Mouse (Mus musculus) embryonic facial prominence, embryonic 14.5 days (tissue): ENCODE measurements at regions not wholly inside any gene's neighbourhood (a gene's known extent, or its start where the extent isn't known, plus 50 kb on each side); places are given as distances from the start of the nearest gene placed in this dataset.

Experiments used
- ATAC-seq: fragments of 200-750 bp; cut with Nextera tagmentation; 2 replicates; pipeline ENCODE4 v1.8.0; 2017; ENCODE audit warnings: low read depth, moderate number of reproducible peaks, moderate TSS enrichment
- DNase-seq: peaks from one replicate; pipeline ENCODE4 v3.0.0-alpha.2; 2015; ENCODE audit warnings: low spot score
- H3K27ac ChIP-seq: fragments of 300-500 bp; sonication (generic); replicated peaks from 2 replicates; pipeline ENCODE4 v1.5.1; 2014; ENCODE audit warnings: low read depth, mild to moderate bottlenecking, low read length, moderate library complexity
- H3K27me3 ChIP-seq: fragments of 300-500 bp; sonication (generic); replicated peaks from 2 replicates; pipeline ENCODE4 v1.6.1; 2014; ENCODE audit warnings: low read length; ENCODE audit not compliant: control insufficient read depth, insufficient read depth
- H3K36me3 ChIP-seq: fragments of 300-500 bp; sonication (generic); 2 replicates; pipeline ENCODE4 v1.6.1; 2014; ENCODE audit warnings: low read length, mixed read lengths; ENCODE audit not compliant: control insufficient read depth, insufficient read depth
- H3K4me1 ChIP-seq: fragments of 300-500 bp; sonication (generic); 2 replicates; pipeline ENCODE4 v1.6.1; 2014; ENCODE audit warnings: antibody characterized with exemption, low read length; ENCODE audit not compliant: control insufficient read depth, insufficient read depth
- H3K4me2 ChIP-seq: fragments of 300-500 bp; sonication (generic); 2 replicates; pipeline ENCODE4 v1.6.1; 2014; ENCODE audit warnings: low read depth, mild to moderate bottlenecking, low read length, moderate library complexity, mixed read lengths
- H3K4me3 ChIP-seq: fragments of 300-500 bp; sonication (generic); 2 replicates; pipeline ENCODE4 v1.5.1; 2014; ENCODE audit warnings: low read depth, mild to moderate bottlenecking, low read length
- H3K9ac ChIP-seq: fragments of 300-500 bp; sonication (generic); 2 replicates; pipeline ENCODE4 v1.6.1; 2014; ENCODE audit warnings: low read depth, mild to moderate bottlenecking, low read length, moderate library complexity, mixed read lengths
- H3K9me3 ChIP-seq: fragments of 300-500 bp; sonication (generic); 2 replicates; pipeline ENCODE4 v1.6.1; 2016; ENCODE audit warnings: low read length; ENCODE audit not compliant: control insufficient read depth
- WGBS: fragments of 180-500 bp; shearing (Covaris S2); extraction: QIAGEN DNeasy Blood & Tissue Kit; methylation state at CpG from one replicate; pipeline ENCODE4 v1.1.7; 2014; 5-methylcytosine and 5-hydroxymethylcytosine counted together

GRCm38 (mm10) chr1:186508358-186508757 lies 197.4 kb downstream of the Tgfb2 start:
- no peaks in the 10 kb centered on the region for H3K27me3 ChIP-seq
- peaks cover 10% of the 10 kb centered on the region for H3K4me1 ChIP-seq
- ATAC-seq (no peak), DNase-seq (no peak)
- H3K36me3 ChIP-seq: no peaks in the 10 kb centered on the region
- peak overlapping the region; percentile 52; the same call in 1 of the 2 replicates for H3K27ac ChIP-seq
- H3K9me3 ChIP-seq: no peaks in the 10 kb centered on the region
- no peak overlapping the region for H3K9ac ChIP-seq
- no peak overlapping the region for H3K4me2 ChIP-seq
- no peak overlapping the region for H3K4me3 ChIP-seq
- 27% methylated on average over 7 of the region's 7 CpGs for WGBS

GRCm38 (mm10) chr1:186507956-186508355 lies 197.8 kb downstream of the Tgfb2 start:
- no peaks in the 10 kb centered on the region for H3K36me3 ChIP-seq
- WGBS: 45% methylated on average over 8 of the region's 8 CpGs
- no peaks in the 10 kb centered on the region for H3K27me3 ChIP-seq
- peaks cover 10% of the 10 kb centered on the region for H3K4me1 ChIP-seq
- ATAC-seq (no peak), DNase-seq (no peak)
- H3K9me3 ChIP-seq: no peaks in the 10 kb centered on the region
- no peak overlapping the region for H3K4me2 ChIP-seq
- no peak overlapping the region for H3K4me3 ChIP-seq
- no peak overlapping the region for H3K9ac ChIP-seq
- H3K27ac ChIP-seq: no peak overlapping the region

- ATAC-seq: 0 out of 2 replicates have a peak, but pooled peaks have one; percentile 18
- H3K4me1 ChIP-seq: peaks cover 10% of the 10 kb centered on the region
- DNase-seq: no peak
These were observed 199.3 kb downstream of the Tgfb2 start for GRCm38 (mm10) chr1:186506517-186506916.

GRCm38 (mm10) chr1:186505912-186506311 lies 199.9 kb downstream of the Tgfb2 start:
- no peak for DNase-seq
- no peaks in the 10 kb centered on the region for H3K36me3 ChIP-seq
- H3K9ac ChIP-seq: no peak overlapping the region
- no peak overlapping the region for H3K4me3 ChIP-seq
- ATAC-seq: no peak
- no peaks in the 10 kb centered on the region for H3K27me3 ChIP-seq
- H3K27ac ChIP-seq: no peak overlapping the region
- no peaks in the 10 kb centered on the region for H3K9me3 ChIP-seq
- no peak overlapping the region for H3K4me2 ChIP-seq
- 80% methylated on average over 1 of the region's 1 CpGs for WGBS
- peaks cover 10% of the 10 kb centered on the region for H3K4me1 ChIP-seq

More at GRCm38 (mm10) chr1:186506517-186506916, 199.3 kb downstream of the Tgfb2 start:
- Histone ChIP-seq H3K9me3 (no peaks in the 10 kb centered on the region), H3K4me2 (no peak overlapping the region), H3K9ac (no peak overlapping the region), H3K4me3 (no peak overlapping the region), H3K36me3 (no peaks in the 10 kb centered on the region), H3K27me3 (no peaks in the 10 kb centered on the region), H3K27ac (no peak overlapping the region)
- WGBS: 63% methylated on average over 7 of the region's 7 CpGs

GRCm38 (mm10) chr1:186505051-186505711 lies 200.6 kb downstream of the Tgfb2 start:
- WGBS: 73% methylated on average over 6 of the region's 6 CpGs
- H3K4me3 ChIP-seq: no peak overlapping the region
- H3K27ac ChIP-seq: no peak overlapping the region
- DNase-seq (no peak), ATAC-seq (no peak)
- H3K4me2 ChIP-seq: no peak overlapping the region
- H3K4me1 ChIP-seq: peaks cover 10% of the 10 kb centered on the region
- no peaks in the 10 kb centered on the region for H3K9me3 ChIP-seq
- no peaks in the 10 kb centered on the region for H3K36me3 ChIP-seq
- H3K27me3 ChIP-seq: no peaks in the 10 kb centered on the region
- H3K9ac ChIP-seq: no peak overlapping the region

- no peaks in the 10 kb centered on the region for H3K27me3 ChIP-seq
- no peak for DNase-seq
- WGBS: 69% methylated on average over 1 of the region's 1 CpGs
- H3K9ac ChIP-seq: no peak overlapping the region
- no peaks in the 10 kb centered on the region for H3K9me3 ChIP-seq
- H3K4me2 ChIP-seq: no peak overlapping the region
- H3K27ac ChIP-seq: no peak overlapping the region
- H3K4me3 ChIP-seq: no peak overlapping the region
- no peaks in the 10 kb centered on the region; the same call in 1 of the 2 replicates for H3K4me1 ChIP-seq
- no peak for ATAC-seq
- H3K36me3 ChIP-seq: no peaks in the 10 kb centered on the region
These were observed 204.1 kb downstream of the Tgfb2 start for GRCm38 (mm10) chr1:186501726-186502125.

GRCm38 (mm10) chr1:186497872-186498271 lies 207.9 kb downstream of the Tgfb2 start:
- no peak for DNase-seq
- Histone ChIP-seq H3K4me3 (no peak overlapping the region), H3K4me1 (no peaks in the 10 kb centered on the region), H3K9ac (no peak overlapping the region), H3K27me3 (no peaks in the 10 kb centered on the region), H3K4me2 (no peak overlapping the region), H3K36me3 (no peaks in the 10 kb centered on the region), H3K9me3 (no peaks in the 10 kb centered on the region), H3K27ac (no peak overlapping the region)
- 52% methylated on average over 1 of the region's 1 CpGs for WGBS
- ATAC-seq: no peak

GRCm38 (mm10) chr1:186497333-186497732 lies 208.5 kb downstream of the Tgfb2 start:
- Histone ChIP-seq H3K4me2 (no peak overlapping the region), H3K4me3 (no peak overlapping the region), H3K9me3 (no peaks in the 10 kb centered on the region), H3K36me3 (no peaks in the 10 kb centered on the region), H3K9ac (no peak overlapping the region), H3K27me3 (no peaks in the 10 kb centered on the region), H3K27ac (no peak overlapping the region), H3K4me1 (no peaks in the 10 kb centered on the region)
- ATAC-seq (no peak), DNase-seq (no peak)
- 82% methylated on average over 2 of the region's 2 CpGs for WGBS

GRCm38 (mm10) chr1:186494411-186494783 lies 211.4 kb downstream of the Tgfb2 start:
- ATAC-seq: peak; percentile 72; the same call in 1 of the 2 replicates
- no peaks in the 10 kb centered on the region for H3K27me3 ChIP-seq
- DNase-seq: no peak
- H3K36me3 ChIP-seq: no peaks in the 10 kb centered on the region
- no peak overlapping the region for H3K27ac ChIP-seq
- H3K4me2 ChIP-seq: no peak overlapping the region
- H3K9me3 ChIP-seq: no peaks in the 10 kb centered on the region
- H3K9ac ChIP-seq: no peak overlapping the region
- no peak overlapping the region for H3K4me3 ChIP-seq
- WGBS: 75% methylated on average over 5 of the region's 5 CpGs
- H3K4me1 ChIP-seq: no peaks in the 10 kb centered on the region
